Mouse (Mus musculus): ENCODE data around the gene Bfsp2. TPM values are rescaled to one million over a fixed set of nuclear protein-coding genes. Genes with fewer than 3 reads are reported as not detected.
A peak's percentile ranks its signal among the peaks of the same experiment; 100 is the strongest.

The Bfsp2 gene
- total and polyA plus RNA-seq, 2 experiments: 0.28 TPM; not detected in 1

GRCm38 (mm10) chr9:103512257-103512656 is 32.0 kb upstream of the Bfsp2 start:
- Histone ChIP-seq H3K4me1 (ENCODE audit: control insufficient read depth, insufficient read depth, low read length) (no peaks in the 10 kb centered on the region), H3K79me2 (ENCODE audit: control insufficient read depth, insufficient read depth, low read length) (no peaks in the 10 kb centered on the region), H3K9ac (ENCODE audit: low read depth, low read length) (no peak overlapping the region), H3K27me3 (ENCODE audit: control insufficient read depth, insufficient read depth, low read length) (no peaks in the 10 kb centered on the region), H3K36me3 (ENCODE audit: control insufficient read depth, insufficient read depth, low read length) (no peaks in the 10 kb centered on the region), H3K4me3 (ENCODE audit: insufficient read depth, low read depth, low read length) (no peak overlapping the region), H3K27ac (replicated peaks; ENCODE audit: insufficient read depth, low read depth, low read length) (no peak overlapping the region)
- TF ChIP-seq POLR2A (IDR thresholded peaks at IDR 0.05; ENCODE audit: extremely low read depth, insufficient read depth, low read length): no peak
- no peak for TF ChIP-seq CTCF (IDR thresholded peaks at IDR 0.05; ENCODE audit: low read depth, low read length)
- 88% methylated on average over 6 of the region's 6 CpGs for WGBS
- DNase-seq (ENCODE audit: extremely low read depth, low read depth, low spot score): no peak

GRCm38 (mm10) chr9:103506968-103507584 is 26.9 kb upstream of the Bfsp2 start:
- no peaks in the 10 kb centered on the region for H3K36me3 ChIP-seq (ENCODE audit: control insufficient read depth, insufficient read depth, low read length)
- H3K9ac ChIP-seq (ENCODE audit: low read depth, low read length): no peak overlapping the region
- H3K27me3 ChIP-seq (ENCODE audit: control insufficient read depth, insufficient read depth, low read length): no peaks in the 10 kb centered on the region
- TF ChIP-seq POLR2A (IDR thresholded peaks at IDR 0.05; ENCODE audit: extremely low read depth, insufficient read depth, low read length): no peak
- TF ChIP-seq CTCF (IDR thresholded peaks at IDR 0.05; ENCODE audit: low read depth, low read length): no peak
- peak; percentile 27 for DNase-seq (ENCODE audit: extremely low read depth, low read depth, low spot score)
- no peak overlapping the region for H3K4me3 ChIP-seq (ENCODE audit: insufficient read depth, low read depth, low read length)
- H3K4me1 ChIP-seq (ENCODE audit: control insufficient read depth, insufficient read depth, low read length): peaks cover 3% of the 10 kb centered on the region; the same call in 1 of the 2 replicates
- H3K27ac ChIP-seq (replicated peaks; ENCODE audit: insufficient read depth, low read depth, low read length): no peak overlapping the region
- H3K79me2 ChIP-seq (ENCODE audit: control insufficient read depth, insufficient read depth, low read length): no peaks in the 10 kb centered on the region
- 25% methylated on average over 7 of the region's 7 CpGs for WGBS

GRCm38 (mm10) chr9:103505067-103505466 is 24.8 kb upstream of the Bfsp2 start:
- Histone ChIP-seq H3K4me3 (ENCODE audit: insufficient read depth, low read depth, low read length) (no peak overlapping the region), H3K36me3 (ENCODE audit: control insufficient read depth, insufficient read depth, low read length) (no peaks in the 10 kb centered on the region), H3K27ac (replicated peaks; ENCODE audit: insufficient read depth, low read depth, low read length) (no peak overlapping the region), H3K27me3 (ENCODE audit: control insufficient read depth, insufficient read depth, low read length) (no peaks in the 10 kb centered on the region), H3K4me1 (ENCODE audit: control insufficient read depth, insufficient read depth, low read length) (peaks cover 3% of the 10 kb centered on the region; the same call in 1 of the 2 replicates), H3K79me2 (ENCODE audit: control insufficient read depth, insufficient read depth, low read length) (no peaks in the 10 kb centered on the region), H3K9ac (ENCODE audit: low read depth, low read length) (no peak overlapping the region)
- 69% methylated on average over 5 of the region's 5 CpGs for WGBS
- TF ChIP-seq CTCF (IDR thresholded peaks at IDR 0.05; ENCODE audit: low read depth, low read length) (no peak), POLR2A (IDR thresholded peaks at IDR 0.05; ENCODE audit: extremely low read depth, insufficient read depth, low read length) (no peak)
- DNase-seq (ENCODE audit: extremely low read depth, low read depth, low spot score): no peak

GRCm38 (mm10) chr9:103504646-103505045 is 24.4 kb upstream of the Bfsp2 start:
- no peaks in the 10 kb centered on the region for H3K79me2 ChIP-seq (ENCODE audit: control insufficient read depth, insufficient read depth, low read length)
- H3K4me3 ChIP-seq (ENCODE audit: insufficient read depth, low read depth, low read length): no peak overlapping the region
- TF ChIP-seq POLR2A (IDR thresholded peaks at IDR 0.05; ENCODE audit: extremely low read depth, insufficient read depth, low read length) (no peak), CTCF (IDR thresholded peaks at IDR 0.05; ENCODE audit: low read depth, low read length) (no peak)
- DNase-seq (ENCODE audit: extremely low read depth, low read depth, low spot score): no peak
- no peak overlapping the region for H3K27ac ChIP-seq (replicated peaks; ENCODE audit: insufficient read depth, low read depth, low read length)
- H3K27me3 ChIP-seq (ENCODE audit: control insufficient read depth, insufficient read depth, low read length): no peaks in the 10 kb centered on the region
- no peak overlapping the region for H3K9ac ChIP-seq (ENCODE audit: low read depth, low read length)
- no peaks in the 10 kb centered on the region for H3K36me3 ChIP-seq (ENCODE audit: control insufficient read depth, insufficient read depth, low read length)
- 91% methylated on average over 1 of the region's 1 CpGs for WGBS
- H3K4me1 ChIP-seq (ENCODE audit: control insufficient read depth, insufficient read depth, low read length): peaks cover 3% of the 10 kb centered on the region; the same call in 1 of the 2 replicates

- Histone ChIP-seq H3K36me3 (ENCODE audit: control insufficient read depth, insufficient read depth, low read length) (no peaks in the 10 kb centered on the region), H3K79me2 (ENCODE audit: control insufficient read depth, insufficient read depth, low read length) (no peaks in the 10 kb centered on the region), H3K9ac (ENCODE audit: low read depth, low read length) (no peak overlapping the region), H3K4me1 (ENCODE audit: control insufficient read depth, insufficient read depth, low read length) (peaks cover 3% of the 10 kb centered on the region; the same call in 1 of the 2 replicates), H3K4me3 (ENCODE audit: insufficient read depth, low read depth, low read length) (no peak overlapping the region), H3K27ac (replicated peaks; ENCODE audit: insufficient read depth, low read depth, low read length) (no peak overlapping the region), H3K27me3 (ENCODE audit: control insufficient read depth, insufficient read depth, low read length) (no peaks in the 10 kb centered on the region)
- no peak for TF ChIP-seq CTCF (IDR thresholded peaks at IDR 0.05; ENCODE audit: low read depth, low read length)
- peak; percentile 44 for DNase-seq (ENCODE audit: extremely low read depth, low read depth, low spot score)
- 75% methylated on average over 3 of the region's 3 CpGs for WGBS
These were observed 23.5 kb upstream of the Bfsp2 start for GRCm38 (mm10) chr9:103503586-103504298.

GRCm38 (mm10) chr9:103502655-103503054 is 22.4 kb upstream of the Bfsp2 start:
- Histone ChIP-seq H3K27ac (replicated peaks; ENCODE audit: insufficient read depth, low read depth, low read length) (no peak overlapping the region), H3K79me2 (ENCODE audit: control insufficient read depth, insufficient read depth, low read length) (no peaks in the 10 kb centered on the region), H3K4me3 (ENCODE audit: insufficient read depth, low read depth, low read length) (no peak overlapping the region), H3K36me3 (ENCODE audit: control insufficient read depth, insufficient read depth, low read length) (no peaks in the 10 kb centered on the region), H3K4me1 (ENCODE audit: control insufficient read depth, insufficient read depth, low read length) (peaks cover 3% of the 10 kb centered on the region; the same call in 1 of the 2 replicates), H3K9ac (ENCODE audit: low read depth, low read length) (no peak overlapping the region), H3K27me3 (ENCODE audit: control insufficient read depth, insufficient read depth, low read length) (no peaks in the 10 kb centered on the region)
- DNase-seq (ENCODE audit: extremely low read depth, low read depth, low spot score): no peak
- 96% methylated on average over 2 of the region's 2 CpGs for WGBS
- TF ChIP-seq POLR2A (IDR thresholded peaks at IDR 0.05; ENCODE audit: extremely low read depth, insufficient read depth, low read length) (no peak), CTCF (IDR thresholded peaks at IDR 0.05; ENCODE audit: low read depth, low read length) (no peak)
